Mouse (Mus musculus) cerebellum, postnatal 36 days (tissue): ENCODE data around the gene Mdga1.
"Not testable (repeated sequence)": the region's sequence is repeated elsewhere in the genome, so short reads cannot be mapped to it uniquely, and the experiment has no call there.

Experiments
- DNase-seq, 2 experiments: peaks; one replicate each; pipeline ENCODE4 v3.0.0; 2021 to 2022; ENCODE audit warnings: mixed read lengths in 2 of 2

Gene Mdga1

DNA sequence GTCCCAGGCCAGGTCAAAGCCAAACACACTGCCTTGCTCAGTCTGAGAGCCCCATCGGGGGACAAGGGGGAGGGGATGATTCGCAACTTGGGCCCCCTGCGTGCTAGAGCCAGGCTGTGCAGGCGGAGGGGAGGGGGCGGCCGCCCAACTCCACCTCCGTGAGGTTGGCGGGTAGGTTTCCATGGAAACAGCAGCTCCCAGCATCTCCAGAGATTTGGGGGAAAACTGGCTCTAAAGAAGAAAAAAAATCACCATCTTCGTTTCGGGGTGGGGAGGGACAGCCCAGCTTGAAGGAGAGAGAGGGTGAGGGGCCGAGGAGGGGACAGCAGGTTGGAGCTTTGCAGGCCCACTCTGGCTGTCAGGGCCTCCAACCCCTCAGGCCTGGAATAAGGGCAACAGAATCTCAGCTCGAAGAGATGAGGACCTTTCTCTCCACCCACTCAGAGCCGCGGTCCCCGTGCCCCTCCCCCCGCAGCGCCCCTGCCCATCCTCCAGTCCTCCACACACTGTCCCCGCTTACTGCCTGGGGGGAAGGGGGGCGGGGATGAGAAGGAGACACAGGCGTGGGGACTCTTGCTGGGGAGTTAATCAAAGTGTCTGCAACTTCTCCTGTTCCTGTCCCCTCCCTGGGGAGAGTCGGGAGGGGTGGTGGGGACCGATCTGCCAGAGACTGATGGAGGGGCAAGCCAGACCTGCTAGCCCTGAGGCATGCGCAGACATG lies 174.7 kb downstream of the Mdga1 start:
- DNase-seq, result no peak

DNA sequence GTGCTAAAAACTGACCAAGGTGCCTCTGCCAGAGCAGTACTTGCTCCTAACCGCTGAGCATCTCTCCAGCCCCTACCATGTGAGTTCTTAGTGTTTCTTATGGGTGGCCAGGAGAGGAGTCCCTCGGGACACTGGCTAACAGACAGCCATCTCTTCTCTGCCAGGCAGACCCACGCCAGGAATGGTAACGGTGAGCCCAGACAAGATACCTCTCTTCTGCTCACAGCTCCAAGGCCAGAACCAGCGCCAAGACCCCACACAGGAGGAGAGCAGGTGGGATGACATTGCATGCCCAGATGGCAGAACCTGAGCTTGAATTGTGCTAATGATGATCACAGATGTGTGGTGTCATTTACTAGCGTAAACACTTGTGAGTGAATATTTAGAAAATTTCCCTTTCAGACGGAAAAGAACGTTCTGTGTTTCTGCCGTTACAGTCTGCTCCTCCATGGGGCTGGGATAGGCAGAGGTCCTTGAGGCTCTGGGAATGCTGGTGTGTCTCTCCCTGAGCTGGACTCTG lies 178.3 kb downstream of the Mdga1 start:
- no peak for DNase-seq

DNA sequence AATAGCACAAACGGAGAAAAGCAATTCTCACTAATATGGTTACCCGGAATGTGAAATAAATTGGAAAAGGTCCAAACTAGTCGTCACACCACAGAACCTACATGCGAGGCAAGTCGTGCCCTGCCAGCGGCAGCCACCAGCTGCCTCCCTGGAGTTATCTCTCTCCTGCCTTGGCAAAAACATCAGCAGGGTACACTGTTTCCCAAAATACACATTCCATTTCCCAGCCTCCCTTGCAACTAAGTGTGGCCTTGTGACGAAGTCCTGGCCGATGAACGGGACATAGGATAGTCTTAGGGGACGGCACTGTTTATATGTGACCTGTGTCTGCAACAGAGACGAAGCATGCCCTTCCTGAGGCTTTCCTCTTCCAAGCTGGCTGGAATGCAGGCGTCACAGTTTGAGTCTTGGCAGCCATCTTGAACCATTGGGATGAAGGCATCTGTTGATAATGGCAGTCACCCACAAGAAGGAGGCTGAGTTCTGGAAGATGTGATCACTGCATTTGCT lies 179.6 kb downstream of the Mdga1 start:
- peak; percentile 59 to 62 for DNase-seq

DNA sequence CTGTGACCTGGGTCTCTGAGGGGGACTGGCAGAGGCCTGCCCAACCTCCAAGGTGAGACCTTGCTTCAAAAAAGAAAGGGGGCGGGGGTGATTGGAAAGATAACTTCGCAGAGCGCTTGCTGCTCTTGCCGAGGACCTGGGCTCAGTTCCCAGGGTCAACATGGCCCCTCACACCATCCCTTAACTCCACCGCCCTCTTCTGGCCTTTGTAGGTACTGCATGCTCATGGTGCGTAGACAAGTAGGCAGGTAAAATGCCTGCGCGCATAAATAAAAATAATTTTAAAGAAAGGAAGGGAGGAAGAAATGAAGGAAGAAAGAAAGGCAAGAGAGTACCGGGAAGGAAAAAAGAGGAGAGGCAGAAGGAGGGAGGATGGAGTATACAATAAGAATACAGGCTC lies 180.2 kb downstream of the Mdga1 start:
- DNase-seq, result peak; percentile 33 to 35

DNA sequence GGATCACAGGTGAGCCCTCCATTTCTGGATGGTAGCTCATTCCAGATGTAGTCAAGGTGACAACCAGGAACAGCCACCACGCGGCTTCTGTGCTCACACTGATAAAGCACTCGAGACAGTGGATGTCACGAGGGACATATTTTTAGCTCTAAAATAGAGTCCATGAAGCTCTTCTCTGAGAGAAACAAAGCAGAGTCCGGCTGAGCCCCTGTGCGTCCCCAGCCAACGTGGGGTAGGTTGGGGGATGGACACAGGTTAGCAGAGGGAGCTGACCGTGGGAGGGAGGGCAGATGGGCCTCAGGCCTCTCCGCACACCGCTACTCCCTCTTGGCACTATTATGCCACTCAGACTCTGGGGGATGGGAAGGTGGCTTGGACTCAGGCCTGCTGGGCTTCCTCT lies 181.3 kb downstream of the Mdga1 start:
- DNase-seq, result no peak

DNA sequence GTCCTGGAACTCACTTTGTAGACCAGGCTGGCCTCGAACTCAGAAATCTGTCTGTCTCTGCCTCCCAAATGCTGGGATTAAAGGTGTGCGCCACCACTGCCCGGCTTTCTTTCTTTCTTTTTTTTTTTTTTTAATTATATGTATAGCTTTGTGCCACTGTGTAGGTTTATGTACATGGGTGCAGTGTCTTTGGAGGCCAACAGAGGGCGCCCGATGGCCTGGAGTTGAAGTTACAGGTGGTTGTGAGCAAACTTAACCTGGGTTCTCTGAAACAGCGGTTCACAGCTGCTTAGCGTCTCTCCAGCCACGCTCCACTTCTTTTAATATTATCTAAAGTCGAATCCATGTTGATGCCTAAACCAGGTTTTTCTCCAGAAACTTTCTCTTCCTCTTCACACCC lies 185.1 kb downstream of the Mdga1 start:
- no peak for DNase-seq

DNA sequence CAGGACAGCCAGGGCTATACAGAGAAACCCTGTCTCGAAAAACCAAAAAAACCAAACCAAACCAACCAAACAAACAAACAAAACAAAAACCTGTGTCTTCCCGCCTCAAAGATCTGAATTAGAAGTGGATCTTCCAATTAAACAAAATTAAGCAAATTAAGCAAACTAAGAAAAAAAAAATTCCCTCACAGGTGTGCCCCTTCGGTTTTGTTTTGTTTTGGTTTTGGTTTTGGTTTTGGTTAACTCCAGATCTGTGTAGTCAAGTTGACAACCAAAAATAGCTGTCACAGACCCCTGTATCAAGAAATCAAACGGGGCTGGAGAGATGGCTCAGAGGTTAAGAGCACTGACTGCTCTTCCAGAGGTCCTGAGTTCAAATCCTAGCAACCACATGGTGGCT lies 188.4 kb downstream of the Mdga1 start:
- DNase-seq, result not testable (repeated sequence)

DNA sequence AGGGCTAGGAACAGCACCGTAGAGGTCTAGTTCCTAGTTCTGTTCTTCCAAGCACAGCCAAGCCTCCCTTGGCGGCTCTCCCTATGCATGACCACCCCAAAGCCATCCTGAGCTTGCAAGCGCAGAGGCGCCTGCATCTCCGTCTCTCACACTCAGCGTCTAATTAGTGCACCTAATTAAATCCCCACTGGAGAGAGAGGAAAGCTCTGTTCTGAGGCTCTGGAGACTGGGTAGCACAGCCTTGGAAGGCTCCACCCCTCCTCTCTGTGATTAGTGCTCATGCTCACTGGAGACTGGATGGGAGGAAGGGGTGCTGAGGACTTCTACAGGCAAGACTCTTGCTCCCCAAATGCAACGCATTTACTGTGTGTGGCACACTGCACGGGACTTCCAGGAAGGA lies 191.9 kb downstream of the Mdga1 start:
- no peak for DNase-seq
